Mouse (Mus musculus) kidney, postnatal 36 days (tissue): ENCODE measurements around the gene Zbtb9.
"Not testable (repeated sequence)": the region's sequence is repeated elsewhere in the genome, so short reads cannot be mapped to it uniquely, and the experiment has no call there.

Source experiments
- DNase-seq, 2 experiments: peaks; one replicate each; pipeline ENCODE4 v3.0.0; 2021 to 2022; ENCODE audit warnings: mixed read lengths in 2 of 2

Zbtb9 gene

GRCm38 (mm10) chr17:26972107-26972506 is 860 bp upstream of the Zbtb9 start:
- no peak for DNase-seq

GRCm38 (mm10) chr17:26974547-26974946 is 1.6 kb downstream of the Zbtb9 start:
- DNase-seq, result no peak

GRCm38 (mm10) chr17:26975415-26975814 is 2.4 kb downstream of the Zbtb9 start:
- DNase-seq, result no peak

- not testable (repeated sequence) for DNase-seq
Measured at GRCm38 (mm10) chr17:26977354-26977753, 4.4 kb downstream of the Zbtb9 start.

GRCm38 (mm10) chr17:26979426-26979825 is 6.5 kb downstream of the Zbtb9 start:
- no peak for DNase-seq

GRCm38 (mm10) chr17:26981050-26981449 is 8.1 kb downstream of the Zbtb9 start:
- no peak for DNase-seq

GRCm38 (mm10) chr17:26983382-26983781 is 10.4 kb downstream of the Zbtb9 start:
- no peak for DNase-seq

GRCm38 (mm10) chr17:26985503-26986179 is 12.7 kb downstream of the Zbtb9 start:
- DNase-seq, result no peak

GRCm38 (mm10) chr17:26990521-26990920 is 17.6 kb downstream of the Zbtb9 start:
- no peak for DNase-seq

GRCm38 (mm10) chr17:26994410-26994809 is 21.4 kb downstream of the Zbtb9 start:
- peak; percentile 68 to 81 for DNase-seq

- DNase-seq, result no peak
Measured at GRCm38 (mm10) chr17:26995006-26995405, 22.0 kb downstream of the Zbtb9 start.

GRCm38 (mm10) chr17:26995562-26995961 is 22.6 kb downstream of the Zbtb9 start:
- DNase-seq, result no peak

- no peak for DNase-seq
Measured at GRCm38 (mm10) chr17:26997661-26998060, 24.7 kb downstream of the Zbtb9 start.

GRCm38 (mm10) chr17:26998283-26998682 is 25.3 kb downstream of the Zbtb9 start:
- no peak for DNase-seq

GRCm38 (mm10) chr17:26999996-27000395 is 27.0 kb downstream of the Zbtb9 start:
- DNase-seq, result peak; percentile 49 to 71

GRCm38 (mm10) chr17:27001151-27001550 is 28.2 kb downstream of the Zbtb9 start:
- DNase-seq, result peak in 1 of 2 experiments; percentile 37

GRCm38 (mm10) chr17:27001889-27002288 is 28.9 kb downstream of the Zbtb9 start:
- peak in 1 of 2 experiments; percentile 52 for DNase-seq

- DNase-seq, result peak; percentile 53 to 85
Measured at GRCm38 (mm10) chr17:27004431-27004830, 31.5 kb downstream of the Zbtb9 start.

- no peak for DNase-seq
Measured at GRCm38 (mm10) chr17:27004903-27005485, 32.0 kb downstream of the Zbtb9 start.

- DNase-seq, result no peak
Measured at GRCm38 (mm10) chr17:27005644-27006043, 32.7 kb downstream of the Zbtb9 start.

- no peak for DNase-seq
Measured at GRCm38 (mm10) chr17:27008277-27008676, 35.3 kb downstream of the Zbtb9 start.

GRCm38 (mm10) chr17:27011167-27011566 is 38.2 kb downstream of the Zbtb9 start:
- no peak for DNase-seq

GRCm38 (mm10) chr17:27011998-27012672 is 39.2 kb downstream of the Zbtb9 start:
- DNase-seq, result peak in 1 of 2 experiments; percentile 53

GRCm38 (mm10) chr17:27012909-27013308 is 39.9 kb downstream of the Zbtb9 start:
- no peak for DNase-seq
